Mouse (Mus musculus) megakaryocyte, embryonic 14.5 days (primary cell): ENCODE measurements around the gene Tmem104. TPM values are rescaled to one million over a fixed set of nuclear protein-coding genes. Genes with fewer than 3 reads are reported as not detected.

Source experiments
- H3K27me3 ChIP-seq: replicated peaks from 2 replicates; pipeline ENCODE3; 2012; ENCODE audit warnings: inconsistent platforms
- H3K36me3 ChIP-seq: replicated peaks from 2 replicates; pipeline ENCODE3; 2012; ENCODE audit warnings: low read length, inconsistent platforms, mixed read lengths
- H3K4me1 ChIP-seq: 2 replicates; pipeline ENCODE4 v1.6.1; 2012; ENCODE audit warnings: inconsistent platforms
- H3K4me3 ChIP-seq: replicated peaks from 2 replicates; pipeline ENCODE3; 2012; ENCODE audit warnings: moderate library complexity, mild to moderate bottlenecking, inconsistent platforms
- H3K9me3 ChIP-seq: 2 replicates; pipeline ENCODE4 v1.6.1; 2012; ENCODE audit warnings: inconsistent platforms
- FLI1 ChIP-seq: IDR thresholded peaks from 2 replicates; pipeline ENCODE4 v1.6.1; 2012; ENCODE audit warnings: low read length, inconsistent platforms, mixed read lengths
- GATA1 ChIP-seq: IDR thresholded peaks from 3 replicates; pipeline ENCODE4 v1.6.1; 2012; ENCODE audit warnings: mixed read lengths, low read length, inconsistent platforms, borderline replicate concordance
- polyA plus RNA-seq: library from polyadenylated mRNA; stranded (reverse); fragments of >175 nt; gene quantifications from 2 replicates; pipeline ENCODE4 v1.2.3, GENCODE M21; 2012; ENCODE audit warnings: low replicate concordance; ENCODE audit not compliant: insufficient read depth

The Tmem104 gene
- 9.2 and 14.1 TPM in 2 replicates for polyA plus RNA-seq

DNA sequence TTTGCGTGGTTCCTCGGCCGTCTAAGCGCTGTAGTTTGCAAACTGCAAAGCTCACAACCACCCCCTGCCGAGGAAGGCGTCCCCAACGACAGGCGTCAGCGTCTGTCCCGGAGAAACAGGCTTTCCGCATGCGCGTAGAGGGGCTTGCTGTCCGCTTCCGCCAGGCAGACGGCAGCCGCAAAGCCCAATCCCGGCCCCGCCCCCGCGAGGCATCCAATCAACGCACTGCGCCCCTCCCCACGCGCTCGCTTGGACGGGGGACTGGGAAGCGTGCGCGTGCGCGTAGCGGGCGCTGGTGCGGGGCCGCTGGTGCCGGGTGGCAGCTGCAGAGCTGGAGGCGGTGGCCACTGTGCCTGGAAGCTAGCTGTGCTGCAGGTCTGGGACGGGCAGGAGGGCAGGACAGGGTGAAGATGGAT, at the start of gene Tmem104:
TSS of gene Tmem104 (plus strand) at position 264 of the 416 bp plus-strand sequence.
- peaks cover 60% of the 10 kb centered on the region for H3K36me3 ChIP-seq
- no peaks in the 10 kb centered on the region for H3K27me3 ChIP-seq
- no peaks in the 10 kb centered on the region for H3K9me3 ChIP-seq
- TF ChIP-seq FLI1 = no peak
- TF ChIP-seq GATA1 = no peak
- peak within 1 kb of the TSS; percentile 95 for H3K4me3 ChIP-seq
- peaks cover 65% of the 10 kb centered on the region for H3K4me1 ChIP-seq

DNA sequence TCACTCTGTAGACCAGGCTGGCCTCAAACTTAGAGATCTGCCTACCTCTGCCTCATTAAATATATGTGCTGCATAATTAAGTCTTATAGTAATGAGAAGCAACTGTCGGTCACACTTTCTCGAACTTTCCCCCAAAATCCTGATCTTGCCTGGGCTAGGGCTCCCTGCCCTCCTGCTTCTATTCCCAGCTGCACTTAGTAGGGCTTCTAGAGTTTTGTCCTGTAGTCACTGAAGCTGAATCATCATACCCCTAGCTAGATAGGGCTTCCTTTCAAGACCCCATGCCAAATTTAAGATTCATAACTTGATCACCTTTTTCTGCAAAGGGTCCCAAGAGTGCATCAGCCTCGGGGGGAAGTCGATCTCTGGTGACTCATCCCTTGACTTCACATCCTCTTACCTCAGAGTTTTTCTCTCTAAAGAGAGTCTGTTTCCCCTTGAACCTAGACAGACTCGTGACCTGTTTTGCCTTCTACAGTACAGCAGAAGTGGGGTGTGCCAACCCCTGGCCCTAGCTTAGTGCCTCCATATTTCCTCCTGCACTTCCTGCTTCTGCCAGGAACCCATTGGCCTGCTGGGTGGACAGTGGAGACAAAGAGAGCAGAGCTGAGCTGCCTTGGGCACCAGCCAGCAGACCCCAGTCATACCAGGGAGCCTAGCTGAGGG, 48.6 kb upstream of the Tmem104 start:
- TF ChIP-seq FLI1 = no peak
- no peak for TF ChIP-seq GATA1
- peaks cover 18% of the 10 kb centered on the region for H3K27me3 ChIP-seq
- H3K4me3 ChIP-seq = no peak overlapping the region
- H3K4me1 ChIP-seq = peaks cover 27% of the 10 kb centered on the region
- no peaks in the 10 kb centered on the region for H3K36me3 ChIP-seq
- no peaks in the 10 kb centered on the region for H3K9me3 ChIP-seq

DNA sequence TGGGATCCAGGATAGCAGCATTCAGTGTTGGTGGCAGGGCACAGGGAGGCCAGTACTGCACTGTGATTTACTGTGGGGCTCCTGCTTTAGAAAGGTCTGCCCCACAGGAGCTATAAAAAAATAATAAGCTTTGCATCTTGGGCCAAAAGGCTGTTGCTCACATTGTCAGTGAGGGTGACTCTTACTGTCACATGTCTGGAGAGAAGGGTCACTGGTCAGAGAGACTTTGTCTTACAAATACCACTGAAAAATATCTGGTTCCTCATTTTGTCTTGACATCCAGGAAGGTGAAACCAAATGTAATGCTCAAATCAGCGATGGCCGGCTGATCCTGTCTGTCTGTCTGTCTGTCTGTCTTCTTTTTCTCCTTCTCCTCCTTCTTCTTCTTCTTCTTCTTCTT, 45.3 kb upstream of the Tmem104 start:
- Histone ChIP-seq H3K4me3 (no peak overlapping the region), H3K36me3 (no peaks in the 10 kb centered on the region), H3K4me1 (peaks cover 10% of the 10 kb centered on the region), H3K9me3 (no peaks in the 10 kb centered on the region), H3K27me3 (peaks cover 34% of the 10 kb centered on the region)
- TF ChIP-seq FLI1 = no peak
- no peak for TF ChIP-seq GATA1

DNA sequence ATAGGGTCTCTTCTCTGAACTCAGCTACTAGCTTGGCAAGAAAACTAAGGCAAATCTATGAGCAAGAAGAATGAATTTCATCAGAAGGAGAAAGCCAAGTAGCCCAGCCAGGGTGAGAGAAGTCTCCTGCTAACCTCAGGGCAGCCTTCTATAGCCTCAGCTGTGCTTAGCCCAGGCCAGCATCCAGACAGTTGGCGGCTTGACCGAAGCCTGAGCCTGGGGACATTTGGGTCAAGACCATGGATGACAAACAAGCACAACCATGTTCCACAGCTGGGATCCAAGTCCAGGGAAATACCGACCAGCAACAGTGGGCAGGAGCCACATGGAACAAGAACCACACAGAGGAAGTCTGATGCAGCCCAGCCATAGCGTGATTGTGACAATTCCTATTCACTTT, 39.5 kb upstream of the Tmem104 start:
- peaks cover 59% of the 10 kb centered on the region for H3K27me3 ChIP-seq
- peaks cover 13% of the 10 kb centered on the region; the same call in 1 of the 2 replicates for H3K4me1 ChIP-seq
- H3K36me3 ChIP-seq = no peaks in the 10 kb centered on the region
- TF ChIP-seq GATA1 (no peak), FLI1 (no peak)
- no peak overlapping the region for H3K4me3 ChIP-seq
- H3K9me3 ChIP-seq = peaks cover 10% of the 10 kb centered on the region

DNA sequence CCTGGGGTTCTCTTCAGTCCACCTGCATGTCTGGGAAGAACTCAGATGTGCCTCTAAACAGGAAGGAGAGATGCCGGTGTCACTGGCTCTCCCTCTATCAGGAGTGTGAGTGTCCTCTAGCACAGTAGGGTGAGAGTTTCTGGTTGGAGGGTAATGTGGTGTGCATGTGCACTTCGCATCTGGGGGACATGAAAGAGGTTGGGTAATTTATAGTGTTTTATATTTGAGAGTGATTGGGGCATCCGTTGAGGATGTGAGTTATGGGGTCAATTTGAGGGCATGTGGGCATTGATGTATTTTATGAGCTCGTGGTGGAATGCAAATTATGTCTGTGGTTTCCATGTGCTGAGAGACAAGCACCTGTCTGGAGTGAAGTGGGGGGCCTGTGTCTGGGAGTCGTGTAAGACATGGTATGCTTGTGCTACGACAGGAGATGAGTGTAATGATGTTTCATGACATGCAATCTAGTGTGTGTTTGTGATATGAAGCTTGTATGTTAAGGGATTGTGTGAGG, 36.5 kb upstream of the Tmem104 start:
- Histone ChIP-seq H3K9me3 (peaks cover 10% of the 10 kb centered on the region), H3K4me1 (peaks cover 43% of the 10 kb centered on the region), H3K36me3 (peaks cover 1% of the 10 kb centered on the region), H3K4me3 (no peak overlapping the region), H3K27me3 (peaks cover 41% of the 10 kb centered on the region)
- TF ChIP-seq GATA1 (no peak), FLI1 (no peak)

DNA sequence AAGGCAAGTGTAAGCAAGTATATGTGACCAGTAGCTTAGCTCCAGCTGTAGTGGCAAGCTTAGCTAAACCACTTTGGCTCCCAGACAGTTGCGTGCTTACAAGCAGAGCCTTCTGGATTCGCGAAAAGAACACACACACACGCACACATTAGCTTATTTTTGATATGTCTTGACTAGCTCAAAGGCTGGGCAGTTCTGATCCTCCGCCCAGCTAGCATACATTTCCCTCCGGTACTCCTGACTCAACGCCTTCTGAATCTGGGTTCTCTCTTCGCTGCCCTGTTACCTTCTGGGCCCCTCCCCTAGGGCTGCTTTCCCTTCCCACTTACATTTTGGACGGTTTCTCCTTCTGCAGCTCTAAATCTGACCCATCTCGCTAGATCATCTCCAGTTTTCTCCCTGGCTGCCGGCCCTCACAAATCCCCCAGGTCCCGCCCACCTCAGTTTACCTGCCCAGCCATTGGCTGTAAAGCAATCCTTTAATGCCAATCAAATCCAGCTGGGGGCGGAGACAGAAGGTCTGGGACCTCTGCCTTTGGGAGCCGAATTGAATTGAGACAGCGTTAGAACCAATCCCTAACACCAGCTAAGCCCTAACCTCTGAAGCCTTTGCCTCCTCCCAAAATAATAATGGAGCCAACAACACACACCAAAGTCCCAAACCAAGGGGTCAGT, 35.4 kb upstream of the Tmem104 start:
- H3K36me3 ChIP-seq = peaks cover 10% of the 10 kb centered on the region
- TF ChIP-seq GATA1 (no peak), FLI1 (no peak)
- peaks cover 37% of the 10 kb centered on the region for H3K27me3 ChIP-seq
- peaks cover 10% of the 10 kb centered on the region for H3K9me3 ChIP-seq
- no peak overlapping the region for H3K4me3 ChIP-seq
- peaks cover 54% of the 10 kb centered on the region for H3K4me1 ChIP-seq

DNA sequence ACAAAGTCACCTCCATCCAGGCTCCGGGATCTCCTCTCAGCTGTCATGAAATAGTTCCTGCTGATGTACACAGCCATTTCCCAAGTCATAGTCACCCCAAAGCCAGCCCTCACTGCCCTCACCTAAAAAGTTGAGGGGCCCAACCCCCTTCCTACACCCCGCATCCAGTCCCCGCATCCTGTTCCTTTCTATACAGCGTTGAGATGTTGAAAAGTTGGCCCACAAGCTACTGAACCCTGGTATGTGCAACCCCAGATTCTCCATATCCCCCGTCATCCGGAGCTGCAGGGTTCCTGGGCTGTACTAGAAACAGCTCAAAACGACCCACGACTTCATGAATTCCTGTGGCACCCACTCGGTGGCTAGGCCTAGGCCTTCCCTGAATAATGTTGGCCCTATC, 34.2 kb upstream of the Tmem104 start:
- Histone ChIP-seq H3K9me3 (peaks cover 10% of the 10 kb centered on the region), H3K36me3 (peaks cover 20% of the 10 kb centered on the region), H3K27me3 (peaks cover 27% of the 10 kb centered on the region), H3K4me3 (peak overlapping the region; percentile 95), H3K4me1 (peaks cover 63% of the 10 kb centered on the region)
- no peak for TF ChIP-seq FLI1
- TF ChIP-seq GATA1 = no peak

DNA sequence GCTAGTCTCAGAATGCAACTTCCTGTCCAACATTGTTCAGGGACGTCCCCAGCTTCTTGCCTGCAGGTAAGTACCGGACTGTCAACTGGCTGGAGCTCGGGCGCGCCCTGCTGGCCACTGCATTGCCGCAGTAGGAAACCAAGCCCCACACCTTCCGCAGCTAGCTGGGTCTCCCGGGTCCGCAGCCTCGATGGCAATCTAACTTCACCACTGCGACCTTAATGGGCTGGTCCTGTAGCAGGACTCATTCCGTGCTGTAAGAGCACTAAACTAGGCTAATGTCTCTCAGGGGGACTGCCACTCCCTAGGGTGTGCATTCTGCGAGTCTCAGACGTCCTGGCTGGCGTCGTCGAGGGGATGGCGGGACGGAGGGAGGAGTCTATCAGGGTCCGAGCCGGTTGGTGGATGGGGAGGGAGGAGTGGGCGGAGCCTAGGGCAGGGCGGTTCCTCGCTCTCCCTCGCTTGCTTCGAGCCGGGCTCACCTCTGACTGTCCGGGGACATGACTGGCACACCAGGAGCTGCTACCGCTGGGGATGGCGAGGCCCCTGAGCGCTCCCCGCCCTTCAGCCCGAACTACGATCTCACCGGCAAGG, 33.5 kb upstream of the Tmem104 start:
- peaks cover 69% of the 10 kb centered on the region for H3K4me1 ChIP-seq
- peaks cover 10% of the 10 kb centered on the region for H3K9me3 ChIP-seq
- peaks cover 24% of the 10 kb centered on the region for H3K36me3 ChIP-seq
- H3K4me3 ChIP-seq = peak overlapping the region; percentile 95
- H3K27me3 ChIP-seq = peaks cover 24% of the 10 kb centered on the region
- no peak for TF ChIP-seq FLI1
- no peak for TF ChIP-seq GATA1

DNA sequence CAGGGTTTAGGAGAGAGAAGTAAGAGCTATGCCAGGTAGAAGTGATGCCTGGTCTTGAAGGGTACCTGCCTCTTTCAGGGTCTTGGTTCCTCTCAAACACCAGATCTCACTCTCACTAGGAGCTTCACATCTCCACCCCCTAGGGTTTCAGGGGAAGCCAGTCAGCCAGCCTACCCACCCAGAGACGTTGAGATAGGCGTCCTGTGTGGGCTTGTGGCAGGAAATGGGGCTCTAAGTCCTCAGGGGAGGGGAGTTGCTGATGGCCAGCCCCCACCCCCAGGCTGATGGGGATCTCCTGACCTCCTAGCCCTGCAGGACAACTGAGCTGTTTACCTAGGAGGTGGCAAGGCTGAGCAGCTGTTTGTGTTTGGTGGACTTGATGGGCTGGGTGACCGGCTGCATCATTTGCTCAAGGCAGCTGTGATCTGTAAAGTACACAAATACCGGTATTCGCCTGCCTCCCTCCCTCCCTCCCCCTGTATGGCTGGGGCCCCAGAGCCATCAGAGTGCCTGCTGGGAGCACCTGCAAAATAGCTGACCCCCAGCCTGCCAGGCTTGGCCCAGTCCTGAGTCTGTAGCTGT, 32.1 kb upstream of the Tmem104 start:
- Histone ChIP-seq H3K27me3 (peaks cover 20% of the 10 kb centered on the region), H3K36me3 (peaks cover 38% of the 10 kb centered on the region), H3K4me1 (peaks cover 83% of the 10 kb centered on the region), H3K9me3 (no peaks in the 10 kb centered on the region), H3K4me3 (peak overlapping the region; percentile 95)
- TF ChIP-seq FLI1 = no peak
- no peak for TF ChIP-seq GATA1
